Mouse (Mus musculus) hindbrain, embryonic 11.5 days (tissue): Measurements from ENCODE around the gene Gm26992. TPM values are rescaled to one million over a fixed set of nuclear protein-coding genes. Genes with fewer than 3 reads are reported as not detected.
A peak's percentile ranks its signal among the peaks of the same experiment; 100 is the strongest.

Source experiments
- ATAC-seq: fragments of 200-750 bp; cut with Nextera tagmentation; 2 replicates; pipeline ENCODE4 v1.8.0; 2017; ENCODE audit warnings: mild to moderate bottlenecking, moderate TSS enrichment, moderate library complexity; ENCODE audit not compliant: low FRiP score
- DNase-seq: peaks from one replicate; pipeline ENCODE4 v3.0.0-alpha.2; 2015; ENCODE audit warnings: low spot score
- H3K27ac ChIP-seq: fragments of 300-500 bp; sonication (generic); 2 replicates; pipeline ENCODE4 v1.5.1; 2014; ENCODE audit warnings: mild to moderate bottlenecking, low read depth, low read length
- H3K27me3 ChIP-seq: fragments of 300-500 bp; sonication (generic); 2 replicates; pipeline ENCODE4 v1.6.1; 2014; ENCODE audit warnings: mild to moderate bottlenecking, low read length, moderate library complexity, mixed read lengths; ENCODE audit not compliant: control insufficient read depth, insufficient read depth
- H3K36me3 ChIP-seq: fragments of 300-500 bp; sonication (generic); 2 replicates; pipeline ENCODE4 v1.6.1; 2014; ENCODE audit warnings: mild to moderate bottlenecking, low read length, moderate library complexity, mixed read lengths; ENCODE audit not compliant: control insufficient read depth, insufficient read depth
- H3K4me1 ChIP-seq: fragments of 300-500 bp; sonication (generic); replicated peaks from 2 replicates; pipeline ENCODE4 v1.6.1; 2014; ENCODE audit warnings: low read length, mixed read lengths; ENCODE audit not compliant: control insufficient read depth, insufficient read depth
- H3K4me2 ChIP-seq: fragments of 300-500 bp; sonication (generic); replicated peaks from 2 replicates; pipeline ENCODE4 v1.6.1; 2014; ENCODE audit warnings: mild to moderate bottlenecking, low read depth, low read length
- H3K4me3 ChIP-seq: fragments of 300-500 bp; sonication (generic); 2 replicates; pipeline ENCODE4 v1.5.1; 2014; ENCODE audit warnings: low read depth, low read length
- H3K9ac ChIP-seq: fragments of 300-500 bp; sonication (generic); 2 replicates; pipeline ENCODE4 v1.6.1; 2014; ENCODE audit warnings: low read depth, low read length
- H3K9me3 ChIP-seq: fragments of 300-500 bp; sonication (generic); 2 replicates; pipeline ENCODE4 v1.6.1; 2016; ENCODE audit warnings: low read length; ENCODE audit not compliant: control insufficient read depth
- WGBS: fragments of 180-500 bp; shearing (Covaris S2); extraction: QIAGEN DNeasy Blood & Tissue Kit; methylation state at CpG from one replicate; pipeline ENCODE4 v1.1.7; 2014; 5-methylcytosine and 5-hydroxymethylcytosine counted together
- polyA plus RNA-seq: library from polyadenylated mRNA; unstranded; fragments of >200 nt; fragmentation: Nextera tagmentation; extraction: Ambion mirVana; gene quantifications from 2 replicates; pipeline ENCODE4 v1.2.1, GENCODE M21; 2014

The Gm26992 gene
- polyA plus RNA-seq, 1 experiment from 2014 or later = not detected

DNA sequence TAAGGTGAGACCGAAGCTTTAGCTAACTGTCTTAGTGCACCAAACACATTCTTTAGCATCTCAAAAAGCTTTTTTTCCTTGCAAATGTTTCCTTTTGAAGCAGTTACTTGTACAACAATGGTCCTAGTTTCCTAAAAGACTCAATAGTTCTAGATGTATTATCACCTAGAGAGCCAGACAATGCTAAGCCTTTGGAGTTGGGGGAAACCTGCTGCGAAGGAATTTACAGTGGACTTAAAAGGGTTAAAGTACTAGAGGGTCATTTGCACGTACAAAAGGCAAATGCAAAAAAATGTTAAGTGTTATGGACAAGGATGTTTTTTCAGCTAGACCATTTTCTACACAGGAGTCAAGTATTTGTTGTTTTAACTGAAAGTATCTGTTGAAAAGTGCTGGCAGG, 50.5 kb downstream of the Gm26992 start:
- Histone ChIP-seq H3K27ac (no peak overlapping the region), H3K9ac (no peak overlapping the region), H3K27me3 (no peaks in the 10 kb centered on the region), H3K9me3 (no peaks in the 10 kb centered on the region), H3K4me2 (no peak overlapping the region), H3K36me3 (no peaks in the 10 kb centered on the region), H3K4me1 (no peaks in the 10 kb centered on the region), H3K4me3 (no peak overlapping the region)
- WGBS = 80% methylated on average over 3 of the region's 3 CpGs
- DNase-seq = no peak
- no peak for ATAC-seq

DNA sequence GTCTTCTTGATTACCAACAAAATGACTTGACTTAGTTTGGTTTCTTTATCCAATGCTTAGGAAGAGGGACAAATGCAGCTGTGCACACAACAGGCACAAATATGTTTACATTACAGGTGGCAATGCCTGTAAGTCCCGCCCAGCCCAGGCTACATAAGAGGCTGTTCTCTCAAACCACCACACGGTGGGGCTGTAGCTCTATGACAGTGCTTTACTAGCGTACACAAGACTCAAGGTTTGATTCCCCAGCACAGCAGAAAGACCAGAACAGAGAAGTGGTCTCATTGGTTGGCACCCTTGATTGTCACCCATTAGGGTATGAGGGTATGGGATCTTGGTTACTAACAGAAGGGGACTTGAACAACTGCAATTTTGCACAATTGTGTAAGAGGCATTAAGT, 55.7 kb downstream of the Gm26992 start:
- DNase-seq = peak; percentile 75
- ATAC-seq = peak; percentile 71

DNA sequence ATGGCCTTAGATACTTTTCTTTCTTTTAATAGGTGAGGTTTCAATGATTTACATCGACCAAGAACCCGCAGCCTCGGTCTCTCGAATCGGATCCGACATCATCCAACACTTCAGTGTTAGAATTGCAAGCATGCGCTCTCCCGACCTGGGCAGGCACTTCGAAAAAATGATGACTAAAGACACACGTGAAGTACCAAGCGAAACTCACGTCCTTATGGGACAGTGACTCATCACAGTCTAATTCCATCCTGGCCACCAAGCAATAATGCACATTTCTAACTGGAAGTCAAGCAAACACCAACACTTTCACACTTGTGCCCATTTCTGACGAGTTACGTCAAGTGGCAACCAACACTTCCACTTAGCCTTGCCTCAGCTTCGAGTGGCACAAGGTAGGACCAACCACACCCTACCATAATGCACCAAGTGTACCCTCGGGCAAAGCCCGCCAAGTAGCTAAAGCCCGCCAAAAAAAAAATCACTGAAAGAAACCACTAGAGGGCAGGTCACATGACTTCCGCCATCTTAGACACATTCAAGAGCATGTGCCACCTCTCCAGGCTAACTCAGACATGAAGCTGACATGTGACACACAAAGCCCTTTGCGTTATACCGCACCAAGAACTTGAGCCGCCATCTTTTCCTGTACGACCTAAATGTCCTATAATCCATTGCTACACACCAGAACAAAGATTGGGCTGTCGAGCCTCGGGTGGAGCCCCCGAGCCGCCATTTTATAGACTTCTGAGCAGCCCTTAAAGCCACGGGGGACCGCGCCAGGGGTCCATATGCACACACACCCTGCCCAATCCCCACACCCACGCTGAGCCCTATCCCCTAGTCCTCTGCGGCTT, 59.7 kb downstream of the Gm26992 start:
- H3K4me1 ChIP-seq = no peaks in the 10 kb centered on the region
- H3K9ac ChIP-seq = peak overlapping the region; percentile 57
- H3K27me3 ChIP-seq = no peaks in the 10 kb centered on the region
- H3K4me3 ChIP-seq = peak overlapping the region; percentile 43
- H3K9me3 ChIP-seq = no peaks in the 10 kb centered on the region
- H3K4me2 ChIP-seq = peak overlapping the region; percentile 17
- ATAC-seq (peak; percentile 87), DNase-seq (peak; percentile 49)
- 67% methylated on average over 32 of the region's 32 CpGs for WGBS
- no peaks in the 10 kb centered on the region for H3K36me3 ChIP-seq
- H3K27ac ChIP-seq = peak overlapping the region; percentile 60; the same call in 1 of the 2 replicates

More for the DNA sequence above, 55.7 kb downstream of the Gm26992 start:
- WGBS = 18% methylated on average over 3 of the region's 3 CpGs
- Histone ChIP-seq H3K9me3 (no peaks in the 10 kb centered on the region), H3K4me3 (no peak overlapping the region), H3K4me2 (no peak overlapping the region), H3K27ac (no peak overlapping the region), H3K27me3 (no peaks in the 10 kb centered on the region), H3K9ac (no peak overlapping the region), H3K36me3 (no peaks in the 10 kb centered on the region), H3K4me1 (no peaks in the 10 kb centered on the region)

DNA sequence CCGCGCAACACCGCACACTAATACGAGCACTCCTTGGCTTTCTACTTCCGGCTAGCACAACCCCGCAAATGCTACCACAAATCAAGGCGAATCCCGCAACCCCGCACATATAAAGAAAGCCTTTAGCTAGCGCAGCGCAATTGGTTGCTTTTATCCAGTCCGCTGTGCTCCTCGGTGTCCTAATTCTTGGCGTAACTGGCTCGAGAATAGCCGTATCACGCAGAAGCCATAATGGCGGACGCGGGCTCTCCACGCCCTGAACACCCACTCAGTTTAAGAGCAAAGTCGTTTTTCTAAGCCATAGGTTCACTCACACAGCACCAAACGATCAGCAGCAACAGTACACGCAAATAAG, 60.3 kb downstream of the Gm26992 start:
- ATAC-seq = 0 out of 2 replicates have a peak, but pooled peaks have one; percentile 42
- WGBS = 78% methylated on average over 24 of the region's 24 CpGs
- H3K27ac ChIP-seq = peak overlapping the region; percentile 60; the same call in 1 of the 2 replicates

DNA sequence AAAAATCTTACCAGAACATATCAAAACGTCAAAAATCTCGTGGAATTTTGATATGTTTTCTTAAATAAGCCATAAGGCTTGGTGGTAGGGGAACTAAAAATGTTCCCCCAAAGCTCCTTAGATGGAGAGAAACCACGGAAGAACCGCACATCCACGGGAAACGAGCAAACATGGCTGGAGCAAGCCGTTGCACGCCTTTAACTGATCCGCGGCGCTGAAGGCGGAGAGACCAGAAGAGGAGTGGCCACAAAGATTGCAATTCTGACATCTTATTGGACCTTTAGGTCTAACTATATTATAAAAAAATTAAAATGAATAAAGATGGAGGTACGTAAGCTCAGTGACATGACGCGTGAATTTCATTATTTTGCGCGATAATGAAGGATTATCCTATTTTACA, 61.2 kb downstream of the Gm26992 start:
- H3K27me3 ChIP-seq = no peaks in the 10 kb centered on the region
- H3K4me3 ChIP-seq = peak overlapping the region; percentile 43
- H3K9me3 ChIP-seq = no peaks in the 10 kb centered on the region
- no peak overlapping the region for H3K4me2 ChIP-seq
- H3K9ac ChIP-seq = no peak overlapping the region
- ATAC-seq (no peak), DNase-seq (peak; percentile 35)
- H3K27ac ChIP-seq = no peak overlapping the region
- no peaks in the 10 kb centered on the region for H3K4me1 ChIP-seq
- 70% methylated on average over 17 of the region's 17 CpGs for WGBS
- H3K36me3 ChIP-seq = no peaks in the 10 kb centered on the region

More for the DNA sequence above, 60.3 kb downstream of the Gm26992 start:
- peak overlapping the region; percentile 43 for H3K4me3 ChIP-seq
- no peaks in the 10 kb centered on the region for H3K27me3 ChIP-seq
- H3K9me3 ChIP-seq = no peaks in the 10 kb centered on the region
- peak overlapping the region; percentile 17 for H3K4me2 ChIP-seq
- H3K9ac ChIP-seq = peak overlapping the region; percentile 57
- DNase-seq = peak; percentile 24
- H3K4me1 ChIP-seq = no peaks in the 10 kb centered on the region
- no peaks in the 10 kb centered on the region for H3K36me3 ChIP-seq

DNA sequence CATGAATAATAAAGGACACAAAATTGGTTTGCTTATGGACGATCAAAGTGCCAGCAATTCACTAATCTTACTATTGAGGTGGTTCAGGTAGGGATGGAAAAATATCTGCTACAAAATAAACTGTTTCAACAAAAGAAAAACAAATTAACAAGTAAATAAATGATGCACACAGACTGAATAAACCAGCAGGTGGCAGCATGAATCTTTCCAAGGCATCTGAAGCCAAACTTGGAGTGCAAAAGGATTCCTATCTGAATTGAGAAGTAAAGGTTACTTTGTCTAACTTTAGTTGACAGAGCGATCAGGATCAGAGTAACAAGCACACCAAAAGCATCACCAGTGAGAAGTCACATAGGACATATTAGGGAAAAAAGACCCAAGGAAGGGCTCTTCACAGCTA, 62.2 kb downstream of the Gm26992 start:
- Histone ChIP-seq H3K9ac (no peak overlapping the region), H3K4me3 (no peak overlapping the region), H3K4me1 (no peaks in the 10 kb centered on the region), H3K9me3 (no peaks in the 10 kb centered on the region), H3K27ac (no peak overlapping the region), H3K36me3 (no peaks in the 10 kb centered on the region), H3K27me3 (no peaks in the 10 kb centered on the region), H3K4me2 (no peak overlapping the region)
- DNase-seq (peak; percentile 62), ATAC-seq (no peak)
- WGBS = 30% methylated on average over 2 of the region's 2 CpGs

DNA sequence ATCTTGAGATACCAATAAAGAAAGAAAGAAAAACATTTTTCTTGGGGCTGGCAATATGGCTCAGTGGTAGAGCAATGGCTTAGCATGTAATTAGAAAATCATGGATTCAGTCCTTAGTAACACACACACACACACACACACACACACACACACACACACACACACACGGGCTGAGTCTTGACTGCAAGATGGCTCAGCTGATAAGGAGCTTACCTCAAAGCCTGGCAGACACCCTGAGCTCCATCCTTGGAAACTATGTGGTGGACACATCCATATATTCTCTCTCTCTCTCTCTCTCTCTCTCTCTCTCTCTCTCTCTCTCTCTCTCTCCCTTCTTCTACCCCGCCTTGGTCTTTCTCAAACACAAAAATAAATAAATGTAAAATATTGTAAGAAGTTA, 69.0 kb downstream of the Gm26992 start:
- ATAC-seq (no peak), DNase-seq (no peak)
- Histone ChIP-seq H3K27me3 (no peaks in the 10 kb centered on the region), H3K9ac (no peak overlapping the region), H3K4me2 (no peak overlapping the region), H3K9me3 (no peaks in the 10 kb centered on the region), H3K27ac (no peak overlapping the region), H3K36me3 (no peaks in the 10 kb centered on the region), H3K4me1 (0 out of 2 replicates have a peak, but pooled peaks cover 3% of the 10 kb centered on the region), H3K4me3 (no peak overlapping the region)
- WGBS = 86% methylated on average over 2 of the region's 2 CpGs

DNA sequence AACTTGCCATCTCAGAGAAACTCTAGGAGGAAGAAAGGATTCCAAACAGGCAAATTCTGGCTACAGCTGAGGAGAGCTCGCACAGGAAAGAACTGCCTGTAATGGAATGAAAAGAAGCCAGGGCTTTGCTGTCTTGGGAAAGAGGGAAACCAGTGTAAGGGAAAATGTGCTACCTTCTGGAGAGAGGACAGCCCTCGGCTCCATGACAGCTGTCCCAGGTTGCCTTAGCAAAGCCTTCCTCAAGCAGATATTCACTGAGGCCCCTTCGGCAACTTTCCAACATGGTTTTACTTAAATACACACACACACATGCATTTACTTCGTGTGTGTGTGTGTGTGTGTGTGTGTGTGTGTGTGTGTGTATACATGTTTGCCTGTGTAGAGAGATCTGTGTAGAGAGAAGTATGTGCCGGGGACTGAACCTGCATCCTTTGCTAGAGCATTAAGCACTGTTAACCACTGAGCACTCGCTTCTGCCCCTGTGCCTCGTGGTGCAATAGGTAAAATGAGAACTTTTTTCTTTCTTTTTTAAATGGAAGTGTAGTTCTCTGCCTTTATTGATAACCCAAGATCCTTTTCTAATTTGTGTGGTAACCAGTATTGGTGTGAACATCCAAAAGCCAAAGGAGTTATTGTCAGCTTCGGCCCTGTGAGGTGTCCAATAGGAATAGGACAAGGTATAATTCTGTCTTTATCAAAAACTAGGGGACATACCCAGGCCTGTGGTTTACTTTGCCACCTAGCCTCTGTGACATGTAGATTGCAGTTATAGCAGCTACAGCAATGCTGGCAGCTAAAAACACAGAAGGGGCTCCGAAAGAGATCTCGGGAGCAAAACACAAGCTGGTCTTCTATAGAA, 70.8 kb downstream of the Gm26992 start:
- WGBS = 42% methylated on average over 10 of the region's 10 CpGs
- Histone ChIP-seq H3K4me2 (peak overlapping the region; percentile 42), H3K9ac (peak overlapping the region; percentile 44; the same call in 1 of the 2 replicates), H3K27me3 (no peaks in the 10 kb centered on the region), H3K36me3 (no peaks in the 10 kb centered on the region), H3K4me3 (peak overlapping the region; percentile 54), H3K9me3 (no peaks in the 10 kb centered on the region), H3K4me1 (0 out of 2 replicates have a peak, but pooled peaks cover 3% of the 10 kb centered on the region), H3K27ac (peak overlapping the region; percentile 96)
- peak; percentile 41 for DNase-seq
- ATAC-seq = peak; percentile 36
